Mouse (Mus musculus) WW6 (cell line): ENCODE measurements around the gene Dtd1.

Source experiments
- DNase-seq: peaks from one replicate; pipeline ENCODE4 v3.0.0-alpha.2; 2013; ENCODE audit warnings: low read depth, low spot score

Gene Dtd1

GRCm38 (mm10) chr2:144640101-144640500 lies 40.4 kb downstream of the Dtd1 start:
- DNase-seq: no peak

GRCm38 (mm10) chr2:144641991-144642390 lies 42.3 kb downstream of the Dtd1 start:
- DNase-seq: no peak

- no peak for DNase-seq
Measured at GRCm38 (mm10) chr2:144646360-144646759, 46.7 kb downstream of the Dtd1 start.

GRCm38 (mm10) chr2:144647151-144647550 lies 47.5 kb downstream of the Dtd1 start:
- DNase-seq: no peak

GRCm38 (mm10) chr2:144649960-144650359 lies 50.3 kb downstream of the Dtd1 start:
- DNase-seq: no peak

- DNase-seq: no peak
Measured at GRCm38 (mm10) chr2:144652841-144653240, 53.1 kb downstream of the Dtd1 start.

- DNase-seq: no peak
Measured at GRCm38 (mm10) chr2:144655307-144655706, 55.6 kb downstream of the Dtd1 start.

- DNase-seq: no peak
Measured at GRCm38 (mm10) chr2:144668507-144668906, 68.8 kb downstream of the Dtd1 start.

GRCm38 (mm10) chr2:144670289-144670930 lies 70.7 kb downstream of the Dtd1 start:
- DNase-seq: no peak

- DNase-seq: no peak
Measured at GRCm38 (mm10) chr2:144672397-144672796, 72.7 kb downstream of the Dtd1 start.

- DNase-seq: no peak
Measured at GRCm38 (mm10) chr2:144676546-144677228, 77.0 kb downstream of the Dtd1 start.

- no peak for DNase-seq
Measured at GRCm38 (mm10) chr2:144677229-144677571, 77.5 kb downstream of the Dtd1 start.

- no peak for DNase-seq
Measured at GRCm38 (mm10) chr2:144678779-144679178, 79.1 kb downstream of the Dtd1 start.

- DNase-seq: no peak
Measured at GRCm38 (mm10) chr2:144679394-144679793, 79.7 kb downstream of the Dtd1 start.

GRCm38 (mm10) chr2:144692219-144692732 lies 92.6 kb downstream of the Dtd1 start:
- DNase-seq: no peak

GRCm38 (mm10) chr2:144692777-144693176 lies 93.1 kb downstream of the Dtd1 start:
- no peak for DNase-seq

- DNase-seq: no peak
Measured at GRCm38 (mm10) chr2:144694923-144695322, 95.2 kb downstream of the Dtd1 start.

GRCm38 (mm10) chr2:144698046-144698445 lies 98.3 kb downstream of the Dtd1 start:
- DNase-seq: no peak

- no peak for DNase-seq
Measured at GRCm38 (mm10) chr2:144700608-144701007, 100.9 kb downstream of the Dtd1 start.

- no peak for DNase-seq
Measured at GRCm38 (mm10) chr2:144701415-144702149, 101.9 kb downstream of the Dtd1 start.

GRCm38 (mm10) chr2:144709285-144709684 lies 109.6 kb downstream of the Dtd1 start:
- no peak for DNase-seq

- DNase-seq: no peak
Measured at GRCm38 (mm10) chr2:144709704-144710103, 110.0 kb downstream of the Dtd1 start.

- no peak for DNase-seq
Measured at GRCm38 (mm10) chr2:144714596-144714995, 114.9 kb downstream of the Dtd1 start.
